8 mouse cellular contexts compared by ENCODE assay signal in genomic region chr17:71002081-71002743, GRCm38 (mm10). TPM values are rescaled to one million over a fixed set of nuclear protein-coding genes. Genes with fewer than 3 reads are reported as not detected.
DNase-seq lines count a peak whose midpoint lies in the region; ATAC-seq and TF ChIP-seq lines count a peak whose summit lies in the region.

TSS of gene Myom1 (plus strand) at chr17:71002633.

- WGBS in hindbrain, postnatal 0 days = under 1% methylated on average over 60 of the region's 65 CpGs

- H3K27me3 ChIP-seq in hindbrain, postnatal 0 days (ENCODE audit: insufficient read depth, low read length) = no peaks in the 10 kb centered on the region

- intact Hi-C loops in gastrocnemius, adult 2 months (cut with DNase I) = loop anchor here (1.0 to 10.0 kb wide), 2 partner anchors 17 to 183 kb away; partner anchors contain the start of gene Lpin2
- intact Hi-C loops in left cerebral cortex, adult 2 months (cut with DNase I) = loop anchor here (1.0 to 5.0 kb wide), 3 partner anchors 12 to 230 kb away; partner anchors contain the start of gene Lpin2

- H3K9ac ChIP-seq in hindbrain, postnatal 0 days (replicated peaks; ENCODE audit: low read length) = peak within 1 kb of the TSS; percentile 68

- no peaks in the 10 kb centered on the region for H3K36me3 ChIP-seq in hindbrain, postnatal 0 days (ENCODE audit: insufficient read depth, low read length)

- ATAC-seq in common myeloid progenitor, adult 5-6 weeks (replicated peaks; ENCODE audit: low read depth, poor library complexity, severe bottlenecking) = peak; percentile 81
- ATAC-seq in hindbrain, postnatal 0 days = peak; percentile 97
- ATAC-seq in megakaryocyte, adult 5-6 weeks (ENCODE audit: poor library complexity, severe bottlenecking) = peak; percentile 83

- peak; percentile 62 for TF ChIP-seq CTCF in gastrocnemius, adult 2 months (IDR thresholded peaks at IDR 0.05)
- TF ChIP-seq CTCF in hindbrain, postnatal 0 days (IDR thresholded peaks at IDR 0.05; ENCODE audit: low read depth) = peak; percentile 64
- TF ChIP-seq CTCF in left cerebral cortex, adult 2 months (IDR thresholded peaks at IDR 0.05) = peak; percentile 55

- H3K4me3 ChIP-seq in gastrocnemius, adult 2 months = peak within 1 kb of the TSS; percentile 73
- H3K4me3 ChIP-seq in hindbrain, postnatal 0 days (ENCODE audit: low read length) = peak within 1 kb of the TSS; percentile 90
- peak within 1 kb of the TSS; percentile 61 for H3K4me3 ChIP-seq in left cerebral cortex, adult 2 months

- H3K9me3 ChIP-seq in hindbrain, postnatal 0 days (ENCODE audit: low read length) = no peaks in the 10 kb centered on the region

- peak; percentile 98 for DNase-seq in ZHBTc4 (ENCODE audit: low read depth, low spot score)
- peak; percentile 100 for DNase-seq in gastrocnemius, adult 2 months
- peak; percentile 96 for DNase-seq in hindbrain, postnatal 0 days (ENCODE audit: low spot score)
- DNase-seq in left cerebral cortex, adult 2 months (ENCODE audit: extremely low spot score in 1 of 2, low spot score in 2 of 2) = peak; percentile 96 to 98
- peak; percentile 93 to 97 for DNase-seq in right cerebral cortex, adult 2 months (ENCODE audit: low spot score in 2 of 2)
- peak; percentile 99 for DNase-seq in urinary bladder, postnatal 14 days (ENCODE audit: low spot score)

- H3K4me1 ChIP-seq in hindbrain, postnatal 0 days (ENCODE audit: insufficient read depth, low read length) = no peaks in the 10 kb centered on the region

- H3K27ac ChIP-seq in gastrocnemius, adult 2 months = peak within 1 kb of the TSS; percentile 100
- peak within 1 kb of the TSS; percentile 95 for H3K27ac ChIP-seq in hindbrain, postnatal 0 days
- H3K27ac ChIP-seq in left cerebral cortex, adult 2 months = peak within 1 kb of the TSS; percentile 100

- peak within 1 kb of the TSS; percentile 76 for H3K4me2 ChIP-seq in hindbrain, postnatal 0 days (ENCODE audit: low read depth, low read length)

RNA-seq across cellular contexts. Expression of gene Myom1, which starts in this region (rescaled TPM):
- 6.3 and 14.1 TPM in 2 replicates for total RNA-seq in common myeloid progenitor, adult 5-6 weeks (2017)
- 1,000 to 10,000 TPM; 1,223 to 1,379 TPM for total RNA-seq in gastrocnemius, adult 2 months (2021)
- 1.7 and 3.7 TPM in 2 replicates for total RNA-seq in hindbrain, postnatal 0 days (2014; rRNA removed)
- 0.82 and 0.90 TPM in 2 replicates for polyA plus RNA-seq in hindbrain, postnatal 0 days (2015; fragmentation: Nextera tagmentation; extraction: Ambion mirVana)
- total RNA-seq in left cerebral cortex, adult 2 months (2021) = 1 to 10 TPM; 1.6 to 2.2 TPM
- 0.07 and 0.11 TPM in 2 replicates for total RNA-seq in megakaryocyte, adult 5-6 weeks (2015)
- 0.44 and 0.69 TPM in 2 replicates for total RNA-seq in megakaryocyte, adult 5-6 weeks (2017)

Comparison
In these comparisons a context has a peak if more than half of its experiments do, and no peak if none do; other contexts are left out.
1. Peak in every context shown above with its lines: DNase-seq, ATAC-seq, H3K4me3 ChIP-seq and H3K27ac ChIP-seq.
2. RNA of gene Myom1 (total RNA-seq): 1,223 to 1,379 TPM in gastrocnemius, adult 2 months; 6.3 to 14.1 TPM in common myeloid progenitor, adult 5-6 weeks, 1.6 to 2.2 TPM in left cerebral cortex, adult 2 months, 1.7 to 3.7 TPM in hindbrain, postnatal 0 days and 0.07 to 0.69 TPM in megakaryocyte, adult 5-6 weeks; every median in the first group is over 10 times any median in the second.
3. Peak in ATAC-seq in megakaryocyte, adult 5-6 weeks; RNA of the gene not detected or under 1 TPM.